In the genomic region with DNA sequence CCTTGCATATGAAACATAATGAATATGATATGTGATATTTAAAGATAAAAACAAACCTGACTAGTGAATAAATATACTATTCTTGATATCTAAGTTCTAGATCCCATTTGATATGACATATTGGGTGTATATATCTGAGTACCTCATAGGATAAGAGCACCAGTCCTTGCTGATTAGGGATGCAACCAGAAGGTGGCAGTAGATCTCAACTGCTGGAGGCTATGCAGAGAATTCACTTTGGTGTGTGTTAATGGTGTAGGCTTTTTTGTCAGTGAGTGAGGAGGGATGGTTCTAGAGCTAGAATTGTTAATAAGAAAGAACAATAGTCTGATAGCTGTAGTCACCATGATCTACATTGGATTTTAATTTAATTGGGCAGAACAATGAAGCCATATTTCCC, we compare ENCODE assay signal across 10 mouse cellular contexts.
DNase-seq lines count a peak whose midpoint lies in the region; ATAC-seq and TF ChIP-seq lines count a peak whose summit lies in the region.
"Had no signal": no experiment of that assay in that cellular context is flagged by ENCODE, and none has a peak within 500 bp of the region (broad histone marks: within the 10 kb centered on the region; RNA-seq: fewer than 3 reads in every experiment).

No protein-coding gene starts in this region.

- intact Hi-C loops in left cerebral cortex, adult 2 months (cut with DNase I): no loop called here
- intact Hi-C loops in left cerebral cortex, postnatal 4 days (cut with DNase I): no loop called here

- TF ChIP-seq CTCF in left cerebral cortex, adult 2 months (IDR thresholded peaks at IDR 0.05): peak; percentile 37

- H3K9me3 ChIP-seq in ES-E14 (ENCODE audit: control insufficient read depth, insufficient read depth, low read depth, low read length): no peaks in the 10 kb centered on the region
- no peaks in the 10 kb centered on the region for H3K9me3 ChIP-seq in forebrain, embryonic 16.5 days (ENCODE audit: control insufficient read depth, low read length)
- H3K9me3 ChIP-seq: heart, embryonic 10.5 days; stomach, embryonic 15.5 days had no signal

- H3K4me3 ChIP-seq in left cerebral cortex, adult 2 months: no peak overlapping the region
- no peak overlapping the region for H3K4me3 ChIP-seq in ES-E14 (ENCODE audit: insufficient read depth in 1 of 2, low read depth in 1 of 2, low read length in 2 of 2, poor library complexity in 1 of 2, severe bottlenecking in 1 of 2)
- H3K4me3 ChIP-seq in forebrain, embryonic 16.5 days (replicated peaks; ENCODE audit: low read length): no peak overlapping the region
- H3K4me3 ChIP-seq: heart, embryonic 10.5 days; stomach, embryonic 15.5 days had no signal

- H3K27me3 ChIP-seq in forebrain, embryonic 16.5 days (replicated peaks; ENCODE audit: control insufficient read depth, insufficient read depth, low read length): no peaks in the 10 kb centered on the region
- H3K27me3 ChIP-seq: stomach, embryonic 15.5 days had no signal

- peak; percentile 6 to 10 for DNase-seq in cerebellum, postnatal 14 days
- no peak for DNase-seq in cerebellum, postnatal 4 days (ENCODE audit: low spot score in 2 of 2)
- no peak for DNase-seq in left cerebral cortex, adult 2 months (ENCODE audit: extremely low spot score in 1 of 2, low spot score in 2 of 2)
- no peak for DNase-seq in left cerebral cortex, postnatal 4 days
- peak; percentile 60 for DNase-seq in ES-E14 (ENCODE audit: low read depth, low spot score)
- peak; percentile 74 for DNase-seq in naive thymus-derived CD4-positive, alpha-beta T cell, adult 2 months (ENCODE audit: low read depth)

- in situ Hi-C loops in ES-E14 (cut with MboI; ENCODE audit: low sequenced_read_pairs in 2 of 2, unreplicated experiment in 2 of 2): no loop called here

- H3K4me2 ChIP-seq in forebrain, embryonic 16.5 days (ENCODE audit: low read length): no peak overlapping the region
- H3K4me2 ChIP-seq: stomach, embryonic 15.5 days had no signal

- no peak for ATAC-seq in erythroid progenitor cell, adult 5-6 weeks (replicated peaks; ENCODE audit: low FRiP score, poor library complexity, severe bottlenecking)
- no peak for ATAC-seq in forebrain, embryonic 16.5 days

- no peak overlapping the region for H3K9ac ChIP-seq in ES-E14 (ENCODE audit: insufficient read depth, low read depth, low read length, poor library complexity, severe bottlenecking)
- no peak overlapping the region for H3K9ac ChIP-seq in forebrain, embryonic 16.5 days (replicated peaks; ENCODE audit: low read depth, low read length)
- H3K9ac ChIP-seq: stomach, embryonic 15.5 days had no signal

- no peak overlapping the region for H3K27ac ChIP-seq in left cerebral cortex, adult 2 months
- H3K27ac ChIP-seq in ES-E14 (ENCODE audit: insufficient read depth, low read depth, low read length, poor library complexity, severe bottlenecking): no peak overlapping the region
- no peak overlapping the region for H3K27ac ChIP-seq in forebrain, embryonic 16.5 days (ENCODE audit: low read length)
- H3K27ac ChIP-seq: heart, embryonic 10.5 days; stomach, embryonic 15.5 days had no signal

- H3K4me1 ChIP-seq in ES-E14 (ENCODE audit: control insufficient read depth in 2 of 2, insufficient read depth in 2 of 2, low read length in 2 of 2, poor library complexity in 1 of 2): no peaks in the 10 kb centered on the region
- H3K4me1 ChIP-seq in forebrain, embryonic 16.5 days (replicated peaks; ENCODE audit: control insufficient read depth, insufficient read depth, low read length): no peaks in the 10 kb centered on the region
- H3K4me1 ChIP-seq: heart, embryonic 10.5 days; stomach, embryonic 15.5 days had no signal

- no peaks in the 10 kb centered on the region for H3K36me3 ChIP-seq in ES-E14 (ENCODE audit: control insufficient read depth, insufficient read depth, low read length, poor library complexity, severe bottlenecking)
- H3K36me3 ChIP-seq in forebrain, embryonic 16.5 days (ENCODE audit: control insufficient read depth, insufficient read depth): no peaks in the 10 kb centered on the region
- H3K36me3 ChIP-seq: heart, embryonic 10.5 days; stomach, embryonic 15.5 days had no signal

TF ChIP-seq in ES-E14, 5 proteins besides CTCF, POLR2A, EP300 and RAD21:
- TF ChIP-seq CHD2 (IDR thresholded peaks at IDR 0.05; ENCODE audit: low read depth, low read length) (no peak), ZC3H11A (IDR thresholded peaks at IDR 0.05; ENCODE audit: borderline replicate concordance, low read depth, low read length) (no peak), ZNF384 (IDR thresholded peaks at IDR 0.05; ENCODE audit: low read depth, low read length) (no peak), HCFC1 (IDR thresholded peaks at IDR 0.05; ENCODE audit: borderline replicate concordance, insufficient read depth, low read length) (no peak), MAFK (IDR thresholded peaks at IDR 0.05; ENCODE audit: insufficient read depth, low read depth, low read length) (no peak)

Comparison
In these comparisons a context has a peak if more than half of its experiments do, and no peak if none do; other contexts are left out.
1. DNase-seq: peak in cerebellum, postnatal 14 days (2 of 2), ES-E14 (single experiment) and naive thymus-derived CD4-positive, alpha-beta T cell, adult 2 months (single experiment); none in cerebellum, postnatal 4 days (0 of 2), left cerebral cortex, adult 2 months (0 of 2) and left cerebral cortex, postnatal 4 days (single experiment).